Mouse (Mus musculus) bone marrow, adult 2 months (tissue): ENCODE data around the gene Sik3. TPM values are rescaled to one million over a fixed set of nuclear protein-coding genes. Genes with fewer than 3 reads are reported as not detected.

Source experiments
- H3K27ac ChIP-seq: fragments of 200-500 bp; 2 replicates; pipeline ENCODE4 v1.5.1; 2012; ENCODE audit warnings: low read depth, mild to moderate bottlenecking, control low read depth, inconsistent platforms, low read length; ENCODE audit not compliant: control insufficient read depth, poor library complexity, insufficient read depth
- H3K4me1 ChIP-seq: fragments of 200-500 bp; 2 replicates; pipeline ENCODE4 v1.6.1; 2011; ENCODE audit warnings: low read length; ENCODE audit not compliant: control insufficient read depth, insufficient read depth
- H3K4me3 ChIP-seq: fragments of 200-500 bp; replicated peaks from 2 replicates; pipeline ENCODE3; 2011; ENCODE audit warnings: mild to moderate bottlenecking, low read depth, low read length, control low read depth; ENCODE audit not compliant: control insufficient read depth
- CTCF ChIP-seq: fragments of 200-500 bp; IDR thresholded peaks from 2 replicates; pipeline ENCODE4 v1.5.1; 2011; ENCODE audit warnings: low read length, control low read depth; ENCODE audit not compliant: control insufficient read depth, insufficient read depth
- POLR2A ChIP-seq: fragments of 200-500 bp; IDR thresholded peaks from 2 replicates; pipeline ENCODE4 v1.6.1; 2011; ENCODE audit warnings: low read depth, mild to moderate bottlenecking, control low read depth, low read length, borderline replicate concordance; ENCODE audit not compliant: control insufficient read depth
- WGBS: fragments of 180-500 bp; shearing (Covaris S2); methylation state at CpG from one replicate; pipeline ENCODE4 v1.1.7; 2018; 5-methylcytosine and 5-hydroxymethylcytosine counted together
- polyA plus RNA-seq: library from polyadenylated mRNA; stranded (reverse); fragments of >200 nt; gene quantifications from 2 replicates; pipeline ENCODE4 v1.2.4, GENCODE M21; 2011; ENCODE audit warnings: low replicate concordance; ENCODE audit not compliant: missing spikeins, insufficient read depth, insufficient read length

The Sik3 gene
- polyA plus RNA-seq, 1 experiment: 19.0 TPM

- H3K4me1 ChIP-seq: no peaks in the 10 kb centered on the region; the same call in none of the 2 replicates
- TF ChIP-seq CTCF (no peak), POLR2A (no peak)
- no peak overlapping the region for H3K4me3 ChIP-seq
- H3K27ac ChIP-seq: no peak overlapping the region
- 55% methylated on average over 7 of the region's 7 CpGs for WGBS
These were observed 36.9 kb downstream of the Sik3 start for GRCm38 (mm10) chr9:46049525-46049924.

GRCm38 (mm10) chr9:46050203-46050602, 37.6 kb downstream of the Sik3 start:
- 58% methylated on average over 8 of the region's 8 CpGs for WGBS
- H3K4me3 ChIP-seq: no peak overlapping the region
- TF ChIP-seq POLR2A: no peak
- TF ChIP-seq CTCF: no peak
- H3K27ac ChIP-seq: no peak overlapping the region
- no peaks in the 10 kb centered on the region; the same call in none of the 2 replicates for H3K4me1 ChIP-seq

DNA sequence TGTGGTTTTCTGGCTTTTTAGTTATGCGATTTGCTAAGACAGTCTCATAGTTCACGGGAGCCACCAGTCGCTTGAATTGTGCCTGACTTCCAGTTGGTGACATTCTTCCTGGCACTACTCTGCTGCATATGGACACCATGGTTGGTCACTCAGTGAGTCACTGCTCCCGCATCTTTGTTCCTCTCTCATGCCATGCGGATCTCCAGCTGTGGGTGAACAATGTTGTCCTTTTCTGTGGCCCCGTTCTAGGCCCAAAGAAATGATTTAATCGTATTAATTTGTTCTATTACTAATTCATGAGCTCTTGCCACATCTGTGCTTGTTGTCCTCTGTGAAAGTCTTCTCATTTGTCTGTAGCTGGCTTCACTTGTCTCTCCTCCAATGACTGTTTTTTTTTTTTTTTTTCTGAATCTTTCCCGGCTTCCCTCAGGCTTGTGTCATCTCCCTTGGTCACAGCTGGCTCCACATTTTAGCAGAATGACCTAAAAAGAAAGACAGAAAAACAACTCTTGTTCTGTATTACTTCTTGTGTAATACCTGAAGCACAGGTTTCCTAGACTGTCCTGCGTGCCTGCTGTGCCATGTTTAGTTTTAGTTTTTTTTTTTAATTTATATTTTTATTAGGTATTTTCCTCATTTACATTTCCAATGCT, 40.5 kb downstream of the Sik3 start:
- Histone ChIP-seq H3K4me3 (no peak overlapping the region), H3K4me1 (no peaks in the 10 kb centered on the region; the same call in none of the 2 replicates), H3K27ac (no peak overlapping the region)
- TF ChIP-seq POLR2A (no peak), CTCF (no peak)
- 76% methylated on average over 9 of the region's 9 CpGs for WGBS

- WGBS: 42% methylated on average over 3 of the region's 3 CpGs
- no peak overlapping the region for H3K4me3 ChIP-seq
- peaks cover 1% of the 10 kb centered on the region; the same call in 1 of the 2 replicates for H3K4me1 ChIP-seq
- TF ChIP-seq CTCF (no peak; the same call in 1 of the 2 replicates), POLR2A (no peak)
- no peak overlapping the region for H3K27ac ChIP-seq
These were observed 45.4 kb downstream of the Sik3 start for GRCm38 (mm10) chr9:46058065-46058464.

- 86% methylated on average over 2 of the region's 2 CpGs for WGBS
- TF ChIP-seq POLR2A (no peak), CTCF (no peak)
- H3K4me1 ChIP-seq: peaks cover 1% of the 10 kb centered on the region; the same call in 1 of the 2 replicates
- no peak overlapping the region for H3K27ac ChIP-seq
- no peak overlapping the region for H3K4me3 ChIP-seq
These were observed 47.6 kb downstream of the Sik3 start for GRCm38 (mm10) chr9:46060249-46060648.

- no peak overlapping the region for H3K4me3 ChIP-seq
- H3K4me1 ChIP-seq: peaks cover 2% of the 10 kb centered on the region; the same call in 1 of the 2 replicates
- no peak overlapping the region for H3K27ac ChIP-seq
- WGBS: 46% methylated on average over 9 of the region's 9 CpGs
- TF ChIP-seq CTCF (no peak), POLR2A (no peak)
These were observed 49.2 kb downstream of the Sik3 start for GRCm38 (mm10) chr9:46061696-46062425.

DNA sequence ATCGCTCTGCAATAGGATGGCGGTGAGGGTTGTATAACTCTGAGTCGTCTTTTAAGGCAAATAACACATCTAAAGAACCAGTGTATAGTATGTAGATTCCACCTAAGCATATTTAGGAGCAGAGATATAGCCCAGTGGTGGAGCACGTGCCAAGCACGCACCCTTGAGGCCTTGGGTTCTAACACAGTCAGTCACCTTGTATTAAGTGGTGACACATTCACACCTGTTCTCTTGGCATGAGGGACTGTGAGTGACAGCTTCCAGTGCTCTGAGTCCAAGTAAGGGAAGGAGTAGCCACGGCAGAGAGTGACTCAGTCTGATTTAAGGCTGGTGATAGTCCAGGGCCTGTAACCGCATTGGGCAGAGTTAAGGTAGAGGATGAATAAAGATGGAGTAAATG, 51.7 kb downstream of the Sik3 start:
- H3K27ac ChIP-seq: no peak overlapping the region
- H3K4me3 ChIP-seq: no peak overlapping the region
- H3K4me1 ChIP-seq: peaks cover 7% of the 10 kb centered on the region
- 87% methylated on average over 7 of the region's 7 CpGs for WGBS
- TF ChIP-seq POLR2A: no peak
- no peak for TF ChIP-seq CTCF

DNA sequence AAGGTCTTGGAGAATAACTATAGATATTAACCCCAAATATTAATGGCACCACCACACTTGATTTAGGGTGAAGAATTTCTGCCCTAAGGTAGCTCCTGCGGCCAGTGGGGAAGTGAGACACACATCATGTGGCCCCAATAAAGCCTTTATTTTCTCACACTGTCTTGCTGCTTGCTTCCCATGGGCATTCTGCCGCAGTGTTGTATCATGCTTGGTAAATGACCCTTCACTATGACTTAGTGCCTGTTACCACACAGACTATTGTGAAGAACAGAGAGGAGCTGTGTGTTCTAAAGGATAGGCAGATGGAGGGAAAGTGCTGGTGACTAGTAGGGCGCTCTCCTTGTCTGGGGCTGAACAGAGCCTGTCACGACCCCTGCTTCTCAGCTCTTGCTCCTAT, 54.1 kb downstream of the Sik3 start:
- peaks cover 7% of the 10 kb centered on the region for H3K4me1 ChIP-seq
- 79% methylated on average over 4 of the region's 4 CpGs for WGBS
- no peak overlapping the region for H3K27ac ChIP-seq
- TF ChIP-seq CTCF: no peak
- no peak for TF ChIP-seq POLR2A
- H3K4me3 ChIP-seq: no peak overlapping the region

- peaks cover 7% of the 10 kb centered on the region for H3K4me1 ChIP-seq
- H3K4me3 ChIP-seq: no peak overlapping the region
- 16% methylated on average over 7 of the region's 7 CpGs for WGBS
- no peak overlapping the region for H3K27ac ChIP-seq
- no peak for TF ChIP-seq CTCF
- TF ChIP-seq POLR2A: no peak
These were observed 55.1 kb downstream of the Sik3 start for GRCm38 (mm10) chr9:46067691-46068090.
